Mouse (Mus musculus) heart, embryonic 16.5 days (tissue): Measurements from ENCODE around the gene Acad9. TPM values are rescaled to one million over a fixed set of nuclear protein-coding genes. Genes with fewer than 3 reads are reported as not detected.

Experiments used
- ATAC-seq: fragments of 200-750 bp; cut with Nextera tagmentation; replicated peaks from 2 replicates; pipeline ENCODE4 v1.8.0; 2017; ENCODE audit warnings: moderate number of reproducible peaks; ENCODE audit not compliant: insufficient read depth, low FRiP score; ENCODE audit errors: extremely low read depth
- H3K27ac ChIP-seq: fragments of 300-500 bp; sonication (generic); 2 replicates; pipeline ENCODE4 v1.5.1; 2014; ENCODE audit warnings: mild to moderate bottlenecking, low read length, control low read depth, moderate library complexity
- H3K27me3 ChIP-seq: fragments of 300-500 bp; sonication (generic); 2 replicates; pipeline ENCODE4 v1.6.1; 2014; ENCODE audit warnings: low read length, mixed read lengths; ENCODE audit not compliant: control insufficient read depth, insufficient read depth
- H3K36me3 ChIP-seq: fragments of 300-500 bp; sonication (generic); 2 replicates; pipeline ENCODE4 v1.6.1; 2014; ENCODE audit not compliant: control insufficient read depth, insufficient read depth
- H3K4me1 ChIP-seq: fragments of 300-500 bp; sonication (generic); 2 replicates; pipeline ENCODE4 v1.6.1; 2014; ENCODE audit warnings: low read length, mixed read lengths; ENCODE audit not compliant: control insufficient read depth, insufficient read depth
- H3K4me2 ChIP-seq: fragments of 300-500 bp; sonication (generic); 2 replicates; pipeline ENCODE4 v1.6.1; 2014; ENCODE audit warnings: low read depth, mild to moderate bottlenecking, control low read depth, low read length
- H3K4me3 ChIP-seq: fragments of 300-500 bp; sonication (generic); 2 replicates; pipeline ENCODE4 v1.5.1; 2014; ENCODE audit warnings: mild to moderate bottlenecking, control low read depth, low read length
- H3K9ac ChIP-seq: fragments of 300-500 bp; sonication (generic); 2 replicates; pipeline ENCODE4 v1.6.1; 2014; ENCODE audit warnings: low read length, control low read depth
- H3K9me3 ChIP-seq: fragments of 300-500 bp; sonication (generic); replicated peaks from 2 replicates; pipeline ENCODE4 v1.6.1; 2016; ENCODE audit warnings: low read length; ENCODE audit not compliant: control insufficient read depth
- WGBS: fragments of 180-500 bp; shearing (Covaris S2); extraction: QIAGEN DNeasy Blood & Tissue Kit; methylation state at CpG from one replicate; pipeline ENCODE4 v1.1.7; 2014; 5-methylcytosine and 5-hydroxymethylcytosine counted together
- polyA plus RNA-seq: library from polyadenylated mRNA; unstranded; fragments of >200 nt; fragmentation: Nextera tagmentation; extraction: Ambion mirVana; gene quantifications from 2 replicates; pipeline ENCODE4 v1.2.1, GENCODE M21; 2015

Gene Acad9
- polyA plus RNA-seq = 82.2 and 95.0 TPM in 2 replicates

DNA sequence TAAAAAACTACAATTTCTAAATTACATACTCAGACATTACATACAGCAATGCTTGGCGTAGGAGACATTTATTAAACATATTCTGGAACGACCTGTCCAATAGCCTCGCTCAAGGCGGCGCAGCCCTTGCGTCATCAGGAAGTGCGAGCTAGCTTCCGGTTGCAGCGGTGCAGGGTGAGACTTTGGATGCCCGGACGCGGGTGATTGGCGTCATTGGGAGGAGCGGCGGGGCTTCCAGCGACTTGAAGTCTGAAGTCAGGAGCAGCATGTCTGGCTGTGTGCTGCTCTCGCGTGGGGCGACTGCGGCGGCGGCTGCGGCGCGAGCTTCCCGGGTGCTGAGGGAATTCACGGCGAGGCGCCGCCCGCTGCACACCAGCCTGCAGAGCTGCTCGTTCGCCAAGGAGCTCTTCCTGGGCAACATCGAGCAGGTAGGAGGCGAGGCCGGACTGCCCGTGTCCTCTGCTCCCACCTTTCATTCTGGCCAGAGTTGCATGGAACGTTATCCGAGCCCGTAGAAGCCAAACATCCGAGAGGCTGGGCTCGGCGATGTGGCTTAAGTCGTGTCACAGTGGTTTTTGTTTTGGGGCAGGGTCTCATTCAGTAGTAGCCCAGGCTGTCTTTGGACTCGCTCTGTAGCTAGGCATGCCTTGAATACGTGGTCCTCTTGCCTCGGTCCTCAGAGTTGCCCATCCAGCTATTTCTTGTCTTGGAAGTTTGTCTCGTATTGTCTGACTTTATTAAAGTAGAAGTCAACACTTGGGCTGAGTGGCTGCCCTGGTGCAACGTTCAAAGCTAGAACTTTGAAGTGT lies at the start of gene Acad9:
TSS of gene Acad9 (plus strand) at position 137 of the 809 bp plus-strand sequence.
- Histone ChIP-seq H3K9ac (peak within 1 kb of the TSS; percentile 83), H3K4me2 (peak within 1 kb of the TSS; percentile 88), H3K36me3 (peaks cover 9% of the 10 kb centered on the region), H3K9me3 (no peaks in the 10 kb centered on the region), H3K27me3 (0 out of 2 replicates have a peak, but pooled peaks cover 3% of the 10 kb centered on the region), H3K27ac (peak within 1 kb of the TSS; percentile 58), H3K4me3 (peak within 1 kb of the TSS; percentile 75), H3K4me1 (peaks cover 10% of the 10 kb centered on the region)
- WGBS = under 1% methylated on average over 49 of the region's 49 CpGs
- ATAC-seq = peak; percentile 92

DNA sequence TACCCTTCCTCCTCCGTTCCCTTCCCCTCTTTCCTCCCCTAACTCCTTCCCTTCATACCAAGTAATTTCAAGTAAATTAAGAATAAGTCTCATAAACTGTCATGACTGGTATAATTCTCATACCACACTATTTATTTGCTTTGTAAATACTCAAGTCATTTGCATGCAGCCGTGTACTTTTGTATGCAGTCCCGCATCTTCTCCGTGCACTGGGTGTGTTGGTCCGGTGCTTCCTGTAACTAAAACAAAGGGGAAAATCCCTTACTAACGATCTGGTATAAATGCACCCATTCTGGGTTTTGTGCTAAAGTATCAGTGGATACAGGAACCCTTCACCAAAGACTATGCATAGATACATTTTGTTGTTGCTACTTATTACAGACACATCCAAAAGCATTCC lies 40.0 kb upstream of the Acad9 start:
- 82% methylated on average over 6 of the region's 6 CpGs for WGBS
- H3K27me3 ChIP-seq = no peaks in the 10 kb centered on the region
- no peak overlapping the region for H3K27ac ChIP-seq
- H3K9me3 ChIP-seq = no peaks in the 10 kb centered on the region
- no peaks in the 10 kb centered on the region for H3K36me3 ChIP-seq
- H3K4me1 ChIP-seq = no peaks in the 10 kb centered on the region
- H3K4me2 ChIP-seq = no peak overlapping the region
- no peak overlapping the region for H3K4me3 ChIP-seq
- no peak overlapping the region for H3K9ac ChIP-seq
- ATAC-seq = no peak

DNA sequence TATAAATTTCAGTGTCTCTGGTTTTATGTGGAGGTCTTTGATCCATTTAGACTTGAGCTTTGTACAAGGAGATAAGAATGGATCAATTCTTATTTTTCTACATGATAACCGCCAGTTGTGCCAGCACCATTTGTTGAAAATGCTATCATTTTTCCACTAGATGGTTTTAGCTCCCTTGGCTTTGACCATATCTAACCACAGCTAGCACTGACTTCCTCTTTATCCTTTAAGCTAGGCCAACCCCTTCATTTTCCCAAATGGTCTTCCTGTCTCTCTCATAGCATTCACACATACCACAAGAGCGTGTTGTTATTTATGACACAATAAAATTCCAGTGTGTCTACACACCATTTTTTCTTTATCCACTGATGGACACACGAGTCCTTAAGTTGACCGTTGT lies 35.8 kb upstream of the Acad9 start:
- 81% methylated on average over 4 of the region's 4 CpGs for WGBS
- Histone ChIP-seq H3K27me3 (no peaks in the 10 kb centered on the region), H3K4me1 (peaks cover 4% of the 10 kb centered on the region; the same call in 1 of the 2 replicates), H3K4me3 (no peak overlapping the region), H3K9ac (no peak overlapping the region), H3K27ac (no peak overlapping the region), H3K9me3 (no peaks in the 10 kb centered on the region), H3K36me3 (no peaks in the 10 kb centered on the region), H3K4me2 (no peak overlapping the region)
- ATAC-seq = no peak

DNA sequence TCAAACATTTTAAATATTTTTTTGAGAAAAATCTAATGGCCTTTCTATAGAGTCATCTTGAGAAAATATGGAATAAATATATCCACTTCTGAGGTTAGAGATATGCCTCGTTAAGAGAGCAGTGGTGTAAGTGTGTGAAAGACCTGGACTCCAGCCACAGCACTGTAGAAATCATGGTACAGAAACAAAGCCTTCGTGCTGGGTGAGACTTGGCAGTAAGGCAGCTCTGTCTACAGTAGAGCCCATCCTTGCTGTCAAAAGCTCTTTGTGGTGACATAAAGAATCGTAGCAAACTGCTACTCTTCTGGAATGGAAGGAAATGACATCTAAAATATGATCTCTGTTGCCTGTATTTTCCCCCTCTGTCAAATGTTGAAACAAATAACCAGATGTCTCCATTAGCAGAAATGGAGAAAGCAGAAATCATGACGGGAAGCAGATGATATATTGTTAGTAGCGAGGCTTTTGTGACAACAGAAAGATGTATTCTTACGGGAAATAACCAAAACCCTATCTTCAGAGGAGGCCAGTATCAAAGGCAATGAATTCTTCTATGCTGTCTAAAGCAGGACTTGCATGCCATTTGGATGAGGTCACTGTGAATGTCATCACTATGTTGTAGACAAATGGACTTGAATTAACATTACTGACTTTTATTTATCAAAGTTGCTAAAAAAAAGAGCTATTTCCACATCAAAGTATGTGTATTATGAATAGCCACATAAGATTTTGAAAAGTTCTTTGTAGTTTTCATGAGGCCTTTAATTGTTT lies 33.9 kb upstream of the Acad9 start:
- no peak overlapping the region for H3K9ac ChIP-seq
- H3K4me1 ChIP-seq = peaks cover 4% of the 10 kb centered on the region; the same call in 1 of the 2 replicates
- no peaks in the 10 kb centered on the region for H3K36me3 ChIP-seq
- no peaks in the 10 kb centered on the region for H3K27me3 ChIP-seq
- peak overlapping the region; percentile 63 for H3K27ac ChIP-seq
- ATAC-seq = peak; percentile 73
- H3K4me3 ChIP-seq = no peak overlapping the region
- WGBS = 21% methylated on average over 6 of the region's 6 CpGs
- peak overlapping the region; percentile 47 for H3K4me2 ChIP-seq
- H3K9me3 ChIP-seq = no peaks in the 10 kb centered on the region

DNA sequence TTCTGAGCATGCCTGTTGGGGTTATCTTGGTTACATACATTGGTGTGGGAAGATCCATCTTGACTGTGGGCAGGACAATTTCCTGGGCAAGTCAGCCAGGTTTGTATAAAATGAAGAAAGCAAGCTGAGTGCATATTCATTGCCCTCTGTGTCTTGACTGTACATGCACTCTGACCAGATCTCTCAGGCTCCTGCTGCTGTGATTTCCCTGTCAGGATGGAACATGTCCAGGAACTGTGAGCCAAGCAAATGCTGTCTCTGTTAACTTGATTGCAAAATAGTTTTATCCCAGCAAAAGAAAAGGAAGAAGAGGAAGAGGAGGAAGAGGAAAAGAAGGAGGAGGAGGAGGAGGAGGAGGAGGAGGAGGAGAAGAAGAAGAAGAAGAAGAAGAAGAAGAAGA lies 21.3 kb upstream of the Acad9 start:
- ATAC-seq = no peak
- Histone ChIP-seq H3K36me3 (no peaks in the 10 kb centered on the region), H3K4me3 (no peak overlapping the region), H3K4me2 (no peak overlapping the region), H3K27ac (no peak overlapping the region), H3K4me1 (no peaks in the 10 kb centered on the region), H3K9ac (no peak overlapping the region), H3K27me3 (no peaks in the 10 kb centered on the region), H3K9me3 (no peaks in the 10 kb centered on the region)

DNA sequence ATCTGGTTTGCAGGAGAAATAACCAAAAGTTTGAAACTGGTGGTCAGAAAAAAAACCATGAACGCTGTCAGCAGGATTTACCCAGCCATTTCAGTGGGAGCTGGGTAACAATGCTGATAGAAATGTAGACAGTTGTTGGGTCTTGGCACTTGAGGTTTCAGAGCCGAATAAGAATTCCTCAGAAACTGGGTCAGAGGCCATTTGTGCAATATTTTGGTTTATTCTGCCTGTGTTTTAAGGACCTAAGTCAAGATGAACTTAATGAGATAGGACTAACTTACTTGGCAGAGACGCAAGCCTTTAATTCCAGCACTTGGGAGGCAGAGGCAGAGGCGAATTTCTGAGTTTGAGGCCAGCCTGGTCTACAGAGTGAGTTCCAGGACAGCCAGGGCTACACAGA lies 20.7 kb upstream of the Acad9 start:
- Histone ChIP-seq H3K9me3 (no peaks in the 10 kb centered on the region), H3K4me2 (no peak overlapping the region), H3K9ac (no peak overlapping the region), H3K27ac (no peak overlapping the region), H3K36me3 (no peaks in the 10 kb centered on the region), H3K4me3 (no peak overlapping the region), H3K27me3 (no peaks in the 10 kb centered on the region), H3K4me1 (no peaks in the 10 kb centered on the region)
- no peak for ATAC-seq
- 69% methylated on average over 4 of the region's 4 CpGs for WGBS

DNA sequence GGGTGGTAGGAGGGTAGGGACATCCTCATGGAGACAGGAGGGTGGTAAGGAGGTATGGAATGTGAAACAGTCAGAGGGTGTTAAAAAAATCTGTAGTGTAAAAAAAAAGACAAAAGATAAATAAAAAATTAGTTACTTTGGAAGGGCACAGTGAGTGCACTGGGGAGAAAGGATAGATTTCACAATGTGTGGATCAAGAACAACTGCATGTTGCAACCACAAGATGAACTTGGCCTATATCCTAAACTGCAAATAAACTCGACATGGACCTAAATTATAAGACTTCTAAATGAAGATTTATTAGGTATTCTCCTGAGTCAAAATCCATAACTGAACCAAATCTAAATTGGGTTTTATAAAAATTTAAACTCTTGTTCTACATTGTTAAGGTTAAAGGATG lies 16.7 kb upstream of the Acad9 start:
- Histone ChIP-seq H3K27me3 (no peaks in the 10 kb centered on the region), H3K4me3 (no peak overlapping the region), H3K27ac (no peak overlapping the region), H3K9me3 (no peaks in the 10 kb centered on the region), H3K4me1 (no peaks in the 10 kb centered on the region), H3K36me3 (no peaks in the 10 kb centered on the region), H3K4me2 (no peak overlapping the region), H3K9ac (no peak overlapping the region)
- 53% methylated on average over 1 of the region's 1 CpGs for WGBS
- no peak for ATAC-seq

DNA sequence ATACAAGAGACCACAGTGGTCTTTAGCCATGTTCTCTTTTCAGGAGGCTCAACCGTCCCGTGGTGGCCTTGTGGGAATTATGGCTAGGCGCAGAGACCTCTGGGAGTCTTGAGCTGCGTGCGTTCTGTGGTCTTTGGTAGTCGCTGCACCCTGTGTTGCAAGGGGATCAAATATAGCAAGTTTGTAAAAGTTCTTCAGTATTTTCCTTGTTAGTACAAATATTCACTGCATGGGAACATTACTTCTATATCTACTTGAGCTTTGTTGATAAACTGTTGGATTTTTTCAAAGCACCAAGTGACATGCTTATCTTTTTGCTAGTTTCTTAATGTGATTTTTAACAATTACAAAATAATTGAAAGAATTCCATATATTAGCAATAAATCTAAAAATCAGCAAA lies 12.3 kb upstream of the Acad9 start, which contains the start of gene Ccdc144b:
TSS of gene Ccdc144b (minus strand) at position 101 of the 400 bp plus-strand sequence.
- Histone ChIP-seq H3K4me2 (no peak within 1 kb of the TSS), H3K4me1 (no peaks in the 10 kb centered on the region), H3K36me3 (no peaks in the 10 kb centered on the region), H3K4me3 (no peak within 1 kb of the TSS), H3K9ac (no peak within 1 kb of the TSS), H3K27me3 (no peaks in the 10 kb centered on the region), H3K27ac (no peak within 1 kb of the TSS), H3K9me3 (no peaks in the 10 kb centered on the region)
- WGBS = 84% methylated on average over 6 of the region's 6 CpGs
- no peak for ATAC-seq
